Mouse (Mus musculus): Measurements from ENCODE around the gene Tbc1d20.
"Not testable (repeated sequence)": the region's sequence is repeated elsewhere in the genome, so short reads cannot be mapped to it uniquely, and the experiment has no call there.

Gene Tbc1d20

GRCm38 (mm10) chr2:152357254-152357653 is 63.6 kb downstream of the Tbc1d20 start:
- DNase-seq (ENCODE audit: low read depth in 1 of 2, low spot score in 2 of 2): no peak

GRCm38 (mm10) chr2:152358977-152359376 is 65.3 kb downstream of the Tbc1d20 start:
- DNase-seq (ENCODE audit: low read depth in 1 of 2, low spot score in 2 of 2): not testable (repeated sequence)

- DNase-seq (ENCODE audit: low read depth in 1 of 2, low spot score in 2 of 2): no peak
Measured at GRCm38 (mm10) chr2:152359616-152360015, 66.0 kb downstream of the Tbc1d20 start.

- DNase-seq (ENCODE audit: low read depth in 1 of 2, low spot score in 2 of 2): no peak
Measured at GRCm38 (mm10) chr2:152360271-152360775, 66.7 kb downstream of the Tbc1d20 start.

GRCm38 (mm10) chr2:152361193-152361592 is 67.6 kb downstream of the Tbc1d20 start:
- DNase-seq (ENCODE audit: low read depth in 1 of 2, low spot score in 2 of 2): no peak
